Mouse (Mus musculus) layer of hippocampus, adult 2 months (tissue): Measurements from ENCODE around the gene Spag8. TPM values are rescaled to one million over a fixed set of nuclear protein-coding genes. Genes with fewer than 3 reads are reported as not detected.

Experiments used
- DNase-seq, 2 experiments: peaks; one replicate each; pipeline ENCODE4 v3.0.0; 2022; ENCODE audit warnings: low spot score in 2 of 2
- H3K27ac ChIP-seq: fragments of 200-600 bp; 2 replicates; pipeline ENCODE4 v1.8.1; 2022
- H3K4me3 ChIP-seq: fragments of 200-600 bp; 2 replicates; pipeline ENCODE4 v1.8.1; 2022; ENCODE audit warnings: mild to moderate bottlenecking
- CTCF ChIP-seq: fragments of 200-600 bp; conservative IDR thresholded peaks from 2 replicates; pipeline ENCODE4 v1.8.1; 2022; ENCODE audit warnings: antibody characterized with exemption, mild to moderate bottlenecking, moderate library complexity
- microRNA-seq, 2 experiments: library from miRNA; unstranded; fragments of <30 nt; microRNA quantifications; one replicate each; pipeline ENCODE4 v1.2.0; 2021
- total RNA-seq, 2 experiments: library from RNA; stranded (reverse); gene quantifications; 2 replicates each; pipeline ENCODE4 v1.2.3; 2021

The Spag8 gene
- total RNA-seq, 2 experiments from 2014 or later = 2.0 to 2.5 TPM

DNA sequence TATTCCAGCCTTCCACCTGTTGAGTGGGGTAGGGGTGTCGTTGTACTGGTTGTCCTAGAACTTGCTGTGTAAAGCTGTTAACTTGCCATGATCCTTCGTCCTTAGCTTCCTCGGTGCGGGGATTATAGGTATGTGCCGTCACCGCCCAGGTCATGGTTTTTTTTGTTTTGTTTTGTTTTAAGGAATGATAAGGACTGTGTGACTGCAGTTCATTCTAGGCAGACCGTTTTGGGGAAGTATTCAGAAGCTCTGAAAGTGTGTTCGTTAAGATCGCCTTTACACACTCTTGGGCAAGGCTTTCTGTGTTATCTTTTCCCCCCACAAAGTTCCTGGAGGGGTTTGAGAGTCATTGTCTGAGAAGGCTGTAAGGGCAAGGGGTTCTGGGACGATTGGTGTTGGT lies 40.9 kb downstream of the Spag8 start:
- Histone ChIP-seq H3K27ac (no peak overlapping the region), H3K4me3 (no peak overlapping the region)
- no peak for TF ChIP-seq CTCF
- DNase-seq = no peak

DNA sequence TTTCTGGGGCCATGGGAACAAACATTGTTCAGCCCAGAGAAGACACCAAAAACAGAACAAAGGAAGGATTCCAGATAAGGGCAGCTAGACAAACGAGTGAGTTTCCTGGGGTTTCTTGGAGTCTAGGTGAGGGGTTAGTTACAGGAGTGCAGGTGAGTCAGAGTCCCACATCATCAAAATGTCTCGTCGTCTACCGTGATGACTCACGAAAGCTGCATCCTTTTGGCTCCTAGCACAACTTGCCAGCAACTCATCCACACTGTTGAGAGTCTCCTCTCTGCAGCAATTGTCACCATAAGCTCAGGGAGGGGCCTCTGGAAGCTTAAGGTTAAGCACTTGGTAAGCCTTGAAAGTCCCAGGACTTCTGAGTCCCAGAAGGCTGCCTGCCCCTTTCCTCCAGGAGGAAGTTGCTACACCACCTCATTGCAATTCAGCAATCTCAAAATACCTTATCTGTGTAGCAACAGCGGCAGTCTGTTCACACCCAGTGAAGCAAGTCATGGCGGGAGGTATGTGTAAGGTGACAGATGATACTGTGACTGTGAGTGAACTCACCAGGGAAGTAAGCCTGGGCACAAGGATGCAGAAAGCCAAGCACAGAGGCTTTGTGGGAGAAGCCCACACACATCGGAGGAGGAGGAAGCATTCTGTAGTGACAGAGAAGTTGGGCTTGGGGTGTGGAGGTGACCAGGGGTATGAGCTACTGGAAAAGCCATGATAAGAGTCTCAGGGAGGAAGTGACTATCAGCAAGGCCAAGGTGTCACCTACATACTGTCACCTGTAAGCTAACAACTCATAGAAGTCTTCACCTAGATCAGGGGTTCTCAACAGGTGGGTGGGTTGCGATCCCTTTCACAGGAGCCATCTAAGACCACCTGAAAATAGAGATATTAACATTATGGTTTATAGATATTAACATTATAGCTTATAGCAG lies 48.4 kb downstream of the Spag8 start:
- DNase-seq = no peak
- no peak for TF ChIP-seq CTCF
- no peak overlapping the region for H3K27ac ChIP-seq
- no peak overlapping the region for H3K4me3 ChIP-seq

DNA sequence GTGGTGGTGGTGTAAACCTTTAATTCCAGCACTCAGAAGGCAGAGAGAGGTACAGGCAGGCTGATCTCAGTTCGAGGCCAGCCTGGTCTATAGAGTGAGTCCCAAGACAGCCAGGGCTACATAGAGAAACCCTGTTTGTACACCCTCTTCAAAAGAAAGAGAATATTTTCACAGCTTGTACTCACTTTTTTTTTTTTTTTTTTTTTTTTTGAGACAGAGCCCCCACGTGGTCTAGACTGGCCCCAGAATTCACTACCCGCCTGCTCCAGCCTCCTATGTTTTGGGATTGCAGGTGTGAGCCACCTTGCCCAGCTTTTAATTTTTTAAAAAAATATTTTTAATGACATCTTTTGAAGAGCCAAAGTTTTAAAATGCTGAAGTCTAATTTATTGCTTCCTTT lies 49.3 kb downstream of the Spag8 start:
- DNase-seq = no peak
- Histone ChIP-seq H3K4me3 (no peak overlapping the region), H3K27ac (no peak overlapping the region)
- no peak for TF ChIP-seq CTCF

Small RNAs within 50 kb of the gene (microRNA-seq; reads per million reads assigned to microRNA genes)
- 0 to 0.18 reads per million in 2 experiments for gene Gm25262

Other genes with a start within 250 kb of the Spag8 start
- 1 to 10 TPM in 1 of 2 experiments, under 1 TPM in 1; 0.98 to 1.9 TPM for gene Fam166b, start 224.5 kb downstream of the Spag8 start, total RNA-seq
- gene Tesk1, start 211.7 kb downstream of the Spag8 start, total RNA-seq = 10 to 100 TPM; 79.9 to 86.0 TPM
- not detected for gene Cd72, start 199.0 kb downstream of the Spag8 start, total RNA-seq
- gene Sit1, start 169.9 kb downstream of the Spag8 start, total RNA-seq = not detected
- gene Ccdc107, start 160.7 kb downstream of the Spag8 start, total RNA-seq = 10 to 100 TPM; 27.6 to 29.0 TPM
- 1 to 10 TPM in 1 of 2 experiments, under 1 TPM in 1; 0.64 to 1.0 TPM for gene Arhgef39, start 153.9 kb downstream of the Spag8 start, total RNA-seq
- not detected for gene Car9, start 146.6 kb downstream of the Spag8 start, total RNA-seq
- gene Tpm2, start 129.8 kb downstream of the Spag8 start, total RNA-seq = 1 to 10 TPM; 5.4 to 6.1 TPM
- 10 to 100 TPM; 70.3 to 75.1 TPM for gene Creb3, start 91.3 kb downstream of the Spag8 start, total RNA-seq
- 10 to 100 TPM; 36.4 to 42.9 TPM for gene Tln1, start 90.9 kb downstream of the Spag8 start, total RNA-seq
- 10 to 100 TPM; 45.3 to 49.9 TPM for gene Rgp1, start 74.9 kb downstream of the Spag8 start, total RNA-seq
- 10 to 100 TPM; 61.0 to 64.4 TPM for gene Gba2, start 74.7 kb downstream of the Spag8 start, total RNA-seq
- gene Msmp, start 69.1 kb downstream of the Spag8 start, total RNA-seq = not detected
- 10 to 100 TPM; 57.4 to 59.3 TPM for gene Npr2, start 21.7 kb downstream of the Spag8 start, total RNA-seq
- gene Hint2, start 2.9 kb upstream of the Spag8 start, total RNA-seq = 10 to 100 TPM; 31.4 to 32.9 TPM
- gene Tmem8b, start 15.4 kb upstream of the Spag8 start, total RNA-seq = 10 to 100 TPM; 74.8 to 75.5 TPM
- gene Fam221b, start 15.6 kb upstream of the Spag8 start, total RNA-seq = 1 to 10 TPM; 1.4 to 1.5 TPM
- not detected for gene Olfr70, start 47.2 kb upstream of the Spag8 start, total RNA-seq
- not detected for gene Olfr71, start 56.7 kb upstream of the Spag8 start, total RNA-seq
- 1 to 10 TPM in 1 of 2 experiments, under 1 TPM in 1; 0.39 to 1.2 TPM for gene Hrct1, start 73.6 kb upstream of the Spag8 start, total RNA-seq
- under 1 TPM; 0.97 to 0.98 TPM for gene Spaar, start 76.4 kb upstream of the Spag8 start, total RNA-seq
- gene Olfr159, start 117.4 kb upstream of the Spag8 start, total RNA-seq = not detected
- gene Olfr156, start 170.3 kb upstream of the Spag8 start, total RNA-seq = not detected
- not detected for gene Olfr157, start 186.6 kb upstream of the Spag8 start, total RNA-seq
- not detected for gene Olfr155, start 198.0 kb upstream of the Spag8 start, total RNA-seq
- 1 to 10 TPM; 7.7 TPM for gene Reck, start 221.9 kb upstream of the Spag8 start, total RNA-seq